Mouse (Mus musculus) embryonic facial prominence, embryonic 14.5 days (tissue): Measurements from ENCODE around the gene Rab30. TPM values are rescaled to one million over a fixed set of nuclear protein-coding genes. Genes with fewer than 3 reads are reported as not detected.

Experiments used
- ATAC-seq: fragments of 200-750 bp; cut with Nextera tagmentation; 2 replicates; pipeline ENCODE4 v1.8.0; 2017; ENCODE audit warnings: low read depth, moderate number of reproducible peaks, moderate TSS enrichment
- DNase-seq: peaks from one replicate; pipeline ENCODE4 v3.0.0-alpha.2; 2015; ENCODE audit warnings: low spot score
- H3K27ac ChIP-seq: fragments of 300-500 bp; sonication (generic); replicated peaks from 2 replicates; pipeline ENCODE4 v1.5.1; 2014; ENCODE audit warnings: low read depth, mild to moderate bottlenecking, low read length, moderate library complexity
- H3K27me3 ChIP-seq: fragments of 300-500 bp; sonication (generic); replicated peaks from 2 replicates; pipeline ENCODE4 v1.6.1; 2014; ENCODE audit warnings: low read length; ENCODE audit not compliant: control insufficient read depth, insufficient read depth
- H3K36me3 ChIP-seq: fragments of 300-500 bp; sonication (generic); 2 replicates; pipeline ENCODE4 v1.6.1; 2014; ENCODE audit warnings: low read length, mixed read lengths; ENCODE audit not compliant: control insufficient read depth, insufficient read depth
- H3K4me1 ChIP-seq: fragments of 300-500 bp; sonication (generic); 2 replicates; pipeline ENCODE4 v1.6.1; 2014; ENCODE audit warnings: antibody characterized with exemption, low read length; ENCODE audit not compliant: control insufficient read depth, insufficient read depth
- H3K4me2 ChIP-seq: fragments of 300-500 bp; sonication (generic); 2 replicates; pipeline ENCODE4 v1.6.1; 2014; ENCODE audit warnings: low read depth, mild to moderate bottlenecking, low read length, moderate library complexity, mixed read lengths
- H3K4me3 ChIP-seq: fragments of 300-500 bp; sonication (generic); 2 replicates; pipeline ENCODE4 v1.5.1; 2014; ENCODE audit warnings: low read depth, mild to moderate bottlenecking, low read length
- H3K9ac ChIP-seq: fragments of 300-500 bp; sonication (generic); 2 replicates; pipeline ENCODE4 v1.6.1; 2014; ENCODE audit warnings: low read depth, mild to moderate bottlenecking, low read length, moderate library complexity, mixed read lengths
- H3K9me3 ChIP-seq: fragments of 300-500 bp; sonication (generic); 2 replicates; pipeline ENCODE4 v1.6.1; 2016; ENCODE audit warnings: low read length; ENCODE audit not compliant: control insufficient read depth
- WGBS: fragments of 180-500 bp; shearing (Covaris S2); extraction: QIAGEN DNeasy Blood & Tissue Kit; methylation state at CpG from one replicate; pipeline ENCODE4 v1.1.7; 2014; 5-methylcytosine and 5-hydroxymethylcytosine counted together
- polyA plus RNA-seq: library from polyadenylated mRNA; unstranded; fragments of >200 nt; fragmentation: Nextera tagmentation; extraction: Ambion mirVana; gene quantifications from 2 replicates; pipeline ENCODE4 v1.2.1, GENCODE M21; 2014

Gene Rab30
- polyA plus RNA-seq, 1 experiment from 2014 or later: 21.3 TPM

DNA sequence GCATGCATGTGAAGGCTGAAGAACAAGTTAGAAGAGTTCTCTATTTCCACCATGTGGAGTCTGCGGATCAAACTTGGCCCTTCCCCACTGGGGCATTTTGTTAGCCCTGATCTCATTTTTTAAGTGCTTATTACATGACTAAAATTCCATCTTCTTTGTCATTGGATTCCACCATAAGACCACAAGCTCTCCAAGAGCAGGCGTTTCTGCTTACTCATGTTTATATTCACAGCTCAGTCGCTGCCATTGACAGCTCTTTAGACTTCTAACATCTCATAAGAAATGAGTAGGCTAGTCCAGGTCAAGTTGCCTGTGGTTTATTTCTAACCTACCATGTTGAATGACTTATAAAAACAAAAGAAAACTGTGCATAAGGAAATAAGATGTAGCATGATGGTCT, 84.8 kb downstream of the Rab30 start:
- Histone ChIP-seq H3K27me3 (no peaks in the 10 kb centered on the region), H3K9me3 (no peaks in the 10 kb centered on the region), H3K4me3 (no peak overlapping the region), H3K4me2 (no peak overlapping the region), H3K4me1 (peaks cover 14% of the 10 kb centered on the region), H3K36me3 (0 out of 2 replicates have a peak, but pooled peaks cover 4% of the 10 kb centered on the region), H3K27ac (no peak overlapping the region), H3K9ac (no peak overlapping the region)
- WGBS: 73% methylated on average over 3 of the region's 3 CpGs
- peak; percentile 15 for DNase-seq
- no peak for ATAC-seq

DNA sequence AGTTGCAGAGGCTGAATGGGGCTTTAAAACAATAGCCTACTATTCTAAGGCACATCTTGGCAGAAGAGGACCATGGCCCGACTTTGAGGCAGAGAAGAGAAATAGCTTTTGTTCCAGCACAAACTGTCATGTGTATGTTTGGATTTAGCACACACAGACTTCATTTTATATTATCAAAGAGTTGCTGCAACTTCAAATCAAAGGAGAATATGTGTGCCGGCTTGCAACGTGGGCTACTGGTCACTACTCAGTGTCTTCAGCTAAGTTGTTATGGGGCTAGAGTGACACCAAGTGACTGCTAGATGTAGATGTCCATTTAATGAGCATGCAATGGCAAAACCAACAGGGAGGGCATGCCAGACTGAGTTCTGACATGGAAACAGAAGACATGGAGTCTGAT, 86.6 kb downstream of the Rab30 start:
- DNase-seq (peak; percentile 26), ATAC-seq (no peak)
- whole genome bisulfite sequencing: 28% methylated on average over 3 of the region's 3 CpGs
- Histone ChIP-seq H3K9ac (no peak overlapping the region), H3K27ac (no peak overlapping the region), H3K4me1 (peaks cover 1% of the 10 kb centered on the region; the same call in 1 of the 2 replicates), H3K36me3 (0 out of 2 replicates have a peak, but pooled peaks cover 4% of the 10 kb centered on the region), H3K4me3 (no peak overlapping the region), H3K4me2 (no peak overlapping the region), H3K9me3 (no peaks in the 10 kb centered on the region), H3K27me3 (no peaks in the 10 kb centered on the region)

DNA sequence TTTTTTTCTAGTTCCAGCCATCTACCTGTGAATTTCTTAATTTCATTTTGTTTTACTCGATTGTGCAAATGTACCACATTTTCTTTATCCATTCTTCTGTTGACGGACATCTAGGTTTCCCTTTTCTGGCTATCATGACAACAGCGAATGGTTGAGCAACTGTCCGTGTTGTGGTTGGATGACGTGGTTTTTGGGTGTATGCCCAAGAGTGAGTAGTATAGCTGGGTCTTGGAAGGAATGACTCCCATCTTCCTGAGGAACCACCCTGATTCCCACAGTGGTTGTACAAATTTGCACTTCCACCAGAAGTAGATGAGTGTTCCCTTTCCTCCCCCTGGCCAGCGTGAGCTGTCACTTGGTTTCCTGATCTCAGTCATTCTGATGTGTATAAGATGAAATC, 91.0 kb downstream of the Rab30 start:
- Histone ChIP-seq H3K4me1 (no peaks in the 10 kb centered on the region), H3K27ac (no peak overlapping the region), H3K9me3 (no peaks in the 10 kb centered on the region), H3K4me3 (no peak overlapping the region), H3K9ac (no peak overlapping the region), H3K27me3 (no peaks in the 10 kb centered on the region), H3K36me3 (peaks cover 12% of the 10 kb centered on the region), H3K4me2 (no peak overlapping the region)
- ATAC-seq (no peak), DNase-seq (no peak)
- WGBS: 86% methylated on average over 6 of the region's 6 CpGs

DNA sequence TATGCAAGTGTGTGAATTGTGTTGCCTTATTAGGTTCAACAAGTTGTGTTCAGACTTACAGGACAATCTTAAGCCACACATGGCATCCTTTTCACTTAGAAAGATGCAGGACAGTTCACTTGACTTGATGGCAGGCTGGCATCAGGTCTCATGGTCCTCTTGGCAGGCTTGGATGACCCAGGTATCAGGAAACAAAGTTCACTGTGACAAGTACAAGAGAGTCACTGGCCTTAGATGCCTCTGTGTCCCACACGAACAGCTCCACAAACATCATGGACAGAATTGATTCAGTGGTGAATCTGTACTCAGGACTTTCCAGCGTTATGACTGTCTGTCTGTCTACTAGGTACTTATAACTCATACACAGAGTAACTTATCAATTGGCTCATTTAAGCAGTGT, 93.0 kb downstream of the Rab30 start:
- peaks cover 13% of the 10 kb centered on the region for H3K36me3 ChIP-seq
- H3K4me3 ChIP-seq: no peak overlapping the region
- H3K27ac ChIP-seq: no peak overlapping the region
- no peaks in the 10 kb centered on the region for H3K27me3 ChIP-seq
- no peaks in the 10 kb centered on the region for H3K4me1 ChIP-seq
- no peak overlapping the region for H3K9ac ChIP-seq
- DNase-seq (no peak), ATAC-seq (no peak)
- no peak overlapping the region for H3K4me2 ChIP-seq
- H3K9me3 ChIP-seq: no peaks in the 10 kb centered on the region
- WGBS: 87% methylated on average over 2 of the region's 2 CpGs

DNA sequence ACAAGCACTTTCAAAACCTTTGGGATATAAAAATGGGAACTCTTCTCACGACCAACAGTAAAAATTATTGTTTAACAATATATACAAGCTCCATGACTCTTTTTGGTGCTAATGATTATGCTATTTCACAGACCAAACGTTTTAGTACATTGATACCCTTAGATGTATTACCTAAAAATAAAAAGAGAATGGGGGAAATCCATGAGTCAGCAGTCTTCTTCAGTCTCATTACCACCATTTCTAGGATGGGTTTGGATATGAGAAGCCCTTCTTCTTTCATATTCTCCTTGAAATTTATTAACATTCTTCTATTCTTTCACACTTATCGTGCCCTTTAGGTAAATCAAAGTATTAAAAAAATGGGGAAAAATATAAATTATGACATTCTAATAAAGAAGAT, 95.0 kb downstream of the Rab30 start:
- ATAC-seq: no peak
- H3K4me1 ChIP-seq: no peaks in the 10 kb centered on the region
- H3K9ac ChIP-seq: no peak overlapping the region

DNA sequence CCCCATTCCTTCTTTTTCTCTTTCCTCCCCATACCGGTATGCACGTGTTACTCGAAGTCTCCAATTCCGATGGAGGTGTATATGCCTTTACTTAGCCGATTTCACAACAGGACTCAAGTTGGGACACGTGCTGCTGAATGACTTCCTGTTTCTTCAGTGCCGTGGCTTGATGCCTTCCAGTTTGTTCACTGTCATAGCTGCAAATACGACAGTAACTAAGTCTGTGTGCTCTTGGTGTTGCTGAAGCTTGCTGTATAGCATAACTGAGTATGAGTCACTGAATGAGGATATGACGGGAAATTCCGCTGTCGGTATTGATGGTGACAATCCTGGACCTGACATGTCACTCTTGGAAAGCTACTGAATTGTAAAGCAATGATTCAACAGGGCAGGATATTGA, 95.8 kb downstream of the Rab30 start:
- no peak for ATAC-seq
- Histone ChIP-seq H3K9me3 (no peaks in the 10 kb centered on the region), H3K36me3 (peaks cover 13% of the 10 kb centered on the region), H3K4me3 (no peak overlapping the region), H3K9ac (no peak overlapping the region), H3K27me3 (no peaks in the 10 kb centered on the region), H3K27ac (no peak overlapping the region), H3K4me2 (no peak overlapping the region), H3K4me1 (no peaks in the 10 kb centered on the region)
- DNase-seq: peak; percentile 32
- 74% methylated on average over 11 of the region's 11 CpGs for WGBS

More for the DNA sequence above, 95.0 kb downstream of the Rab30 start:
- H3K27me3 ChIP-seq: no peaks in the 10 kb centered on the region
- DNase-seq: no peak
- no peak overlapping the region for H3K27ac ChIP-seq
- no peak overlapping the region for H3K4me3 ChIP-seq
- H3K4me2 ChIP-seq: no peak overlapping the region
- peaks cover 13% of the 10 kb centered on the region for H3K36me3 ChIP-seq
- 86% methylated on average over 3 of the region's 3 CpGs for WGBS
- no peaks in the 10 kb centered on the region for H3K9me3 ChIP-seq

DNA sequence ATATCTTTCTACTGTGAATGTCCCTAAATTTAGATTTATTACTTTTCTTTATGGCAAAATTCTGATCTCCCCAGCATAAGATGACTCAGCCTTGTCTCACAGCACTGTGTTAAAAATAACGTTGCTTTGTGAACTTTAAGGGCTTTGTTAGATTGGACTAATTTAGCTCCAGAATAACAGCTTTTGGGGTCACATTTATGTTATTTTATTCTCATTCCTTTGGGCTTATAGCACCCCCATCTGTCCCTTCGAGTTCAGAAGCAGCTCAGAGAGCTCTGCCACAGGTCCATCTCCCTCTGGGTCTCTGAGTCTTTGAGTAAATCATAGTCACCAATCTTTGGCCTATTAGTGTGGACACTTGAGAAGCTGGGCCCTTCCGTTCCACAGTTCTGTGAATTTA, 96.5 kb downstream of the Rab30 start:
- ATAC-seq (no peak), DNase-seq (no peak)
- H3K27me3 ChIP-seq: no peaks in the 10 kb centered on the region
- H3K9ac ChIP-seq: no peak overlapping the region
- H3K4me2 ChIP-seq: no peak overlapping the region
- H3K36me3 ChIP-seq: peaks cover 13% of the 10 kb centered on the region
- WGBS: 66% methylated on average over 3 of the region's 3 CpGs
- no peaks in the 10 kb centered on the region for H3K9me3 ChIP-seq
- H3K4me3 ChIP-seq: no peak overlapping the region
- H3K27ac ChIP-seq: no peak overlapping the region
- H3K4me1 ChIP-seq: no peaks in the 10 kb centered on the region

DNA sequence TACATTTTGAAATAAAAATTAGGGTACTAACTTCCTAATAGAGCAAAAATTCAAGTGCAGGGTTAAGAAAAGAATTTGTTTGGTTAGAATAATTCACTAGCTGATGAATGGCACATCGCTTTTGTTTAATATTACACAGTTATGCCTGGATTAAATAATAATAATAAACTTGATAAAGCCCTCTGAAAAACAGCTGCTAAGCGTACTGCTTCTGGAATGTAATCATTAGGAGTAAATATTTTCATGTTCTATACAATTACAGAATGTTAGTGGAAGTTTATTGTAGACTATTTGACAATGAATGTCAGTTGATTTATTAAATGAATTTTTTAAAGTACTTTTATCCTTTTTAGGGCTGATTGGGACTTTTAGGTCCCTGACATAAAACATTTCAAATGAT, 100.9 kb downstream of the Rab30 start:
- no peak overlapping the region for H3K4me2 ChIP-seq
- H3K9me3 ChIP-seq: no peaks in the 10 kb centered on the region
- ATAC-seq (no peak), DNase-seq (no peak)
- H3K27ac ChIP-seq: no peak overlapping the region
- H3K27me3 ChIP-seq: no peaks in the 10 kb centered on the region
- 0 out of 2 replicates have a peak, but pooled peaks cover 3% of the 10 kb centered on the region for H3K36me3 ChIP-seq
- H3K4me3 ChIP-seq: no peak overlapping the region
- no peaks in the 10 kb centered on the region for H3K4me1 ChIP-seq
- 71% methylated on average over 2 of the region's 2 CpGs for WGBS
- H3K9ac ChIP-seq: no peak overlapping the region

DNA sequence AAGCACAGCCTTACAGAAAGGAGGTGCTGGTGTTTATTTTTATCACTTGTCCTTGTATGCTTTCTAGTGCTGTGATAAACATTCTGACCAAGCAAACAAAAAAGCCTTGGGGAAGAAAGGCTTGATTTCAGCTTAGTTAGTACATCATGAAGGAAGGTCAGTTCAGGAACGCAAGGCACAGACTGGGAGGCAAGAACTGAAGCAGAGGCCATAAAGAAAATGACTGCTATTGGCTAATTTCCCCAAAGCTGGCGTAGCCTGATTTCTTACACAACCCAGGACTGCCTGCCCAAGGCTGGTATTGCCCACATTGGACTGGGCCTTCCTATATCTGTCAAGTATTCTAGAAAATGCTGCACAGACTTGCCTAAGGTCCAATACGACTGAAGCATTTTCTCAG, 106.8 kb downstream of the Rab30 start:
- ATAC-seq (no peak), DNase-seq (no peak)
- Histone ChIP-seq H3K27me3 (no peaks in the 10 kb centered on the region), H3K4me1 (no peaks in the 10 kb centered on the region), H3K4me3 (no peak overlapping the region), H3K4me2 (no peak overlapping the region), H3K36me3 (no peaks in the 10 kb centered on the region), H3K9me3 (no peaks in the 10 kb centered on the region), H3K9ac (no peak overlapping the region), H3K27ac (no peak overlapping the region)
- 82% methylated on average over 3 of the region's 3 CpGs for WGBS
